Mouse (Mus musculus) kidney, postnatal 4 days (tissue): ENCODE results near the gene Slc37a2.

Experiments
- DNase-seq, 2 experiments: peaks; one replicate each; pipeline ENCODE4 v3.0.0; 2021; ENCODE audit warnings: mixed read lengths in 2 of 2

The Slc37a2 gene

GRCm38 (mm10) chr9:37214327-37215060 is 41.0 kb downstream of the Slc37a2 start:
- DNase-seq = no peak

GRCm38 (mm10) chr9:37213060-37213738 is 42.3 kb downstream of the Slc37a2 start:
- no peak for DNase-seq

- peak; percentile 87 to 93 for DNase-seq
These were observed 47.6 kb downstream of the Slc37a2 start, which contains the start of gene Tmem218 for GRCm38 (mm10) chr9:37207929-37208411. TSS of gene Tmem218 (plus strand) at chr9:37208223.

- DNase-seq = peak in 1 of 2 experiments; percentile 26
These were observed 51.7 kb downstream of the Slc37a2 start for GRCm38 (mm10) chr9:37203884-37204283.

- no peak for DNase-seq
These were observed 55.1 kb downstream of the Slc37a2 start for GRCm38 (mm10) chr9:37200414-37200813.

GRCm38 (mm10) chr9:37197067-37197466 is 58.5 kb downstream of the Slc37a2 start:
- DNase-seq = no peak

- DNase-seq = no peak
These were observed 67.5 kb downstream of the Slc37a2 start for GRCm38 (mm10) chr9:37188024-37188423.

GRCm38 (mm10) chr9:37187407-37187806 is 68.1 kb downstream of the Slc37a2 start:
- no peak for DNase-seq

- no peak for DNase-seq
These were observed 72.4 kb downstream of the Slc37a2 start for GRCm38 (mm10) chr9:37183176-37183575.

GRCm38 (mm10) chr9:37181596-37181995 is 73.9 kb downstream of the Slc37a2 start:
- no peak for DNase-seq

- DNase-seq = no peak
These were observed 75.9 kb downstream of the Slc37a2 start for GRCm38 (mm10) chr9:37179596-37179995.

- DNase-seq = peak in 1 of 2 experiments; percentile 6
These were observed 76.6 kb downstream of the Slc37a2 start for GRCm38 (mm10) chr9:37178911-37179310.
